Mouse (Mus musculus) mouse embryonic stem cell (cell line): ENCODE measurements around the gene Matn1.

Experiments used
- in situ Hi-C, 2 experiments: fragments of 300-500 bp; cut with MboI; formaldehyde crosslinking; loops; 1 replicate in 1 of 2; 3 replicates in 1 of 2; pipeline ENCODE4 v1.14.3; 2019 to 2020; ENCODE audit warnings: low sequenced_read_pairs in 2 of 2, low pct_unique_long_range_greater_than_20kb in 1 of 2, mixed read lengths in 1 of 2; ENCODE audit not compliant: unreplicated experiment in 1 of 2

Matn1 gene

DNA sequence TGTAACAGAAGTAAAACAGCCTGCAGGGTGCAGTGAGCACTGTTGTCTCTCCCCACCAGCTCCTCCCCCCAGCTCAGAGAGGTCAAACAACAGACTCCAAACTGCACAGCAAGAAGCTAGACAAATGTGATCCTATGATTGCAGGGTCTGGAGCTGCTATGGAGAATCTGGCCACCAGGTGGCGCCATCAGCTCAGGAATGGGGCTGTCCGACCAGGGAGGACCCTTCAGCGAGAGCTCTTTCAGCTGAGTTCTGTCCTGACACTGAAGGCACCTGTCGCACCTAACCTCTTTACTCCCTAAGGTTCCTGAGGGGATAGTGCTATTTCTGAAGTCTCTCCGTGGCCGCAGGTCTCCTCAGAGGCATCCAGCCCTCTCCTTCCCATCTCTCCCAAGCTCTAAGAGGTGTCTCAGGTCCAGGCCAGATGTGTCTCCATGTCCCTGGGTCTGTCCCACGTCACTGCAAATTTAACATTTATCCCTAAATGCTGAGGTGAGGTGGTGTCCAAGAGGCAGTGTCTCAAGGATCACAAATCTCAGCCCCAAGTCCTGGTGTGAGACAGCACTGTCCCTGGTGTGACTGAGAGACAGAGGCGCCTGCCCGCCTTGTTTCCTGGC, 16.0 kb downstream of the Matn1 start:
- in situ Hi-C loops, result loop anchor here in 1 of 2 experiments (10.0 to 25.0 kb wide), 2 partner anchors 177 to 875 kb away; partner anchors contain the start of gene Ptpru

DNA sequence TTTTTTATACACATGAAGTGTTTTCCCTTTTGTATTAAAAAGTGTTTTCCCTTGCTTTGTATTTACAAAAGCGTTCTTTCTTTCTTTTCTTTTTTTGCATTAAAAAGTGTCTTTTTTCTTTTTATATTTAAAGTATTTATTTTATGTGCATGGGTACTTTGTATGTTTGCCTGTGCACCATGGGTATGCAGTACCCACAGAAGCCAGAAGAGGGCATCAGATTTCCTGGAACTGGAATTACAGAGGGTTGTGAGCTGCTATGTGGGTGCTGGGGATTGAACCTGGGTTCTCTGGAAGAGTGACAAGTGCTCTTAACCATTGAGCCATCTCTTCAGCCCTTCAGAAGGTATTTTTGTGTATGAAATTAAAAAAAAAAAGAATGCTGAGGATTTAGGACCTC, 27.1 kb downstream of the Matn1 start:
- in situ Hi-C loops, result loop anchor here in 1 of 2 experiments (25.0 kb wide), 1 partner anchor 166 kb away; no protein-coding TSS in a partner anchor

DNA sequence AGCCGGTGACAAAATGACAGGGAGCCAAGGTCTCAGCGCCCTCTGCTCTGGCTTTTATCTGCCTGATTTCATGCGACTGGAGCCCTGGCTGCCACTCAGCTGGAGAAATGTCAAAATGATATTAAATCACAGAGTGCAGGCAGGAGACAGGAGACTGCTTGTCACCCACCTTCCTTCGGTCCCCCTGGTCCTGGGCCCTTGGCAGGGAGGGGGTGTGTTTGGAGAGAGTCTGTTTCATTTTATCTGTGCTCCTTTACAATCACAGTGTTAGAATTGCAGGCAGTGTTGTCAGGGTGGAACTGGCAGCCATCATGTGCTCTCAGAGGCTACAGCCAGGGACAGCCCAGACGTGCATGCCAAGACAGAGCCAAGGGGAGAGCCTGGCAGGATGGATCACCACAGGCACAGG, 28.2 kb downstream of the Matn1 start:
- in situ Hi-C loops, result loop anchor here in 1 of 2 experiments (25.0 kb wide), 1 partner anchor 165 kb away; no protein-coding TSS in a partner anchor

DNA sequence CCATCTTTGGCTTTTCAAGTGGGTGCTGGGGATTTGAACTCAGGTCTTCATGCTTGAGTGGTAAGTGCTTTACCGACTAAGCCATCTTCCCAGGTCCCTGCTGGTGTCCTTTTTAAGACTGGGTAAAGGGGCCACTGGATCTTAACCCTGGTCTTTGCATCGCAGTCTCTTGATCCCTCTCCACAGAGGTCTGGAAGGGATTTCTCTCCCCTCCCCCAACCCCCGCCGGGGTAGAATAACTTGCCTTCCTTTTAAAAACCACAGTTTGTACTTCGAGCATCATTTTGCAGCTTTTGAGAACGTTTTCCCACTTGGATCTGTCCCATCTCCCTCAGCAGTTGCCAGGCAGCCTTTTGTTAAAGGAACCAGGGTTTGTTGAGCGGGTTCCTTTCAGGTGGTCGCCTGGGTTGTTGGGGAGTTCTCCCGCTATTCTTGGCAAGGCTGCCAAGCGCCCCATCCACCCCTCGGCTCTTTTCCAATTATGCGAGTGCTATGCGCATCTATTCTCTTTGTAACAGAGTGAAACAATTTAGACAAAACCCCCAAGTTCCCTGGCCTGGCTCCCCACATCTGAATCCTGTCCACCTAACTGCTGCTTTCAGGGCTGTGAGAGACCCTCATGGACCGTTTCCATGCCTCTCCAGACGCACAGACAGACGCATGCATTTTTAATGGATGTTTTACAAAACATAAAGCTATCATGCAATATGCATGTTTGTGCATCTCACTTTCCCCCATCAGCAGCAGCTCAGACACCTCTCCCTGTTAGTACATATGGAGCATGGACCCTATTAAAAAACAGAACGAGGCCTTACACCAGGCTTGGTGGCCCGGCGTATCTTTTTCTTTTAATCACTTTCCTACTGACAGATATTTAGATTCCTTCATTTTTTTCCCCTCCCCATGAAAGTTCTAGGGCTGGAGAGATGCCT, 29.4 kb downstream of the Matn1 start:
- in situ Hi-C loops, result loop anchor here in 1 of 2 experiments (25.0 kb wide), 1 partner anchor 164 kb away; no protein-coding TSS in a partner anchor

DNA sequence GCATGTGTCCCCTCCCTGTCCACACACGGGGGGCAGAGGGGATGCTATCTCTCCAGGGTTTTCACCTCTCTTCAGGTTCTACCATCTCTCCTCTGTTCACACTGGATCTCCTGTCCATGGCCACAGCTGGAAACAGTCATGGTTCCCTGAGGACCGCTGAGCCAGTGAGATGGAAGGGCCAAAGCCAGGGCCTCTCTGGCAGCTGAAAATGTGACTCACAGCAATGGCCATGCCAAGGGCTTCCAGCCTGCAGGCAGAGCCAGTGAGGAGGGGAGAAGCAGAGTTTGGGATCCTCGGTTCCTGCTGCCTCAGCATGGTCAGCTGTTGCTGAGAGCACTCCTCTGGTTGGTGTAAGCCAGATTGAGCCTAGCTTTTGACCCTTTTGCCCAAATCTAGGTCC, 34.8 kb downstream of the Matn1 start:
- in situ Hi-C loops, result no loop called here

DNA sequence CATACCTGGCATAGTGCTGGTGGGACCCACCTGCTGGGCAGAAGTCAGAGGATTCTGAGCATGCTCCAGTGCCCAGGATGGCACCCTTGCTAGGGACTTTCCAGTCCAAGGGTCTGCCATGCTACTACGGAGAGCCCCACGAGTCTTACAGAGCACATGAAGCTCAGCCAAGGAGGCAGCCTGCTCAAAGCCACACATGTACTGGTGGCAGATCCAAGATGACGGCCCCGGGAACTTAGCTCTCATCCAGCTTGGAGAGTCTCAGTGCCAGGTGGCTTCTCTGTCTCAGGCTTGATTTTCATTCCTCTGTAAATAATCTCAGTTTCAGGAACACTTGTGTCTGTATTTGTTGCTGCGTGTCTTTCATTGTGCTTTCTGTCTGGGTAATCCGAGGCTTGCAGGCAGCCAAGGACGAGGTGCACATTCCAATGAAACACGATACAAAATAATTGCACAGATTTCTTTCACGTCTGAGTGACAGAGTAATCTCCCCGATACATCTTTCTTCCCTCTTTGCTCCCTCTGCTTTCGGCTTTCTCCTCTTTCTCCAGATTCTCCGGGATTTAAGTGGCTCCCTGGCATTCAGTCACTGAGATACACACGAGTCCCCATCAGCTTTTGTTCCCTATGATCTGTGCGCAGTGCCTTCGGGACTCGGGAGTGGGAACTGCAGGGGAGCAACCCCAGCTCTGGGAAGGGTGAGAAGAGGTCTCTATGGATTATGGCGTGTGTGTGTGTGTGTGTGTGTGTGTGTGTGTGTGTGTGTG, 40.4 kb downstream of the Matn1 start:
- in situ Hi-C loops, result no loop called here

DNA sequence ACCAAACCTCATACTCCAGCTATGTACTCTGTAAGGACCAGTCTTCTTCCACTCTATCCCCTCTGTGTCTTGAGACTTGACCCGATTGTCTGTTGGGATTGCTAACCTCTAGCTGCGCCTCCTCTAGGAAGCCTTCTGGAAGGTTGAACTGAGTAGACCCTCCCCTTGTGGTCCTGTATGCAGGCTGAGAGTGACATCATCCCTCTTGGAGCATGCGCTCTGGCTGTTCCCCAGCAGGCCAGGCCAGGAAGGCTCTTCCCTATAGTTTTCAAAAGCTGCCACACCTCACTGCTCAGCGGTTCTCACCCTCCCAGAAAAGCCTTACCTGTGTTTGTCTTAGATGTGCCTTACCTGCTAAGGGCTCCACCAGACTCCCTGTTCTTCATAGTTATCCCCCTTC, 42.9 kb downstream of the Matn1 start:
- in situ Hi-C loops, result no loop called here

DNA sequence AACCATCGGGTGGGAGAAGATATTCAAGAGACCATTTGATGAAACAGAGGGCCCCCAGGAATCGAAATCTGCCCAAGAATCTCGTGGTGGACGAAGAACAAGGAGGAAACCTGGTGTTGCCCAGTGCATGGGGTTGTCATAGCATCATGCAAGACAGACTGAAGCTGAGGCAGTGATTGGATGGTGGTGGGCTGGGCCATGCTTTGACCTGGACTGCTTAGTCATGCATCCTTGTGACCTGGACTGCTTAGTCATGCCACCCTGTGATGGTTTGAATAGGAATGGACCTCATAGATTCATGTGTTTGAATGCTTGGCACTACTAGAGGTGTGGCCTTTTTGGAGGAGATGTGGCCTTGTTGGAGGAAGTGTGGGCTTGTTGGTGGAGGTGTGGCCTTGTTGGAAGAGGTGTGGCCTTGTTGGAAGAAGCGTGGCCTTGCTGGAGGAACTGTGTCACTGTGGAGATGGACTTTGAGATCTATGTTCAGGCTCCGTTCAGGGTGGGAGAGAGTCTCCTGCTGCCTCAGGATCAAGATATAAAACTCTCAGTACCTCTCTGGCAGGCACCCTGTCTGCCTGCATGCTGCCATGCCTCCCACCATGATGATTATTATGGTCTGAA, 44.1 kb downstream of the Matn1 start:
- in situ Hi-C loops, result no loop called here

DNA sequence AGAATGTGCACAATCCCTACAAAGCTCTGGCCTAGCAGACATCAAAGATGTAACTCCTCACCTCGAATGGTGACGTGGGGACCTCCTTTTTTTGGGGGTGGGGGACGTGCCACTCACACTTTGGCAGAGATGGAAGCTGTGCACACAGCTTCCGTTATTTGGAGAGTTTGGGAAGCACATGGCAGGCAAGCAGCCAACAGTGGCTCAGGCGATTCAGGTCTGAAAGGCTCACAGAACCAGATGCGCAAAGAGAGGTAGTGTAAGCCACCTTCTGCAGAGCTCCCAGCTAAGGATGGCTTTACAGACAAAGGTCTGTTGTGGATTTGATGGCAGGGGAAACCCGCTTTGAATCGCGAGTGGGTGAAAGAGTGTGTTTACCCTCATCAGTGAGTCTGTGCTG, 45.0 kb downstream of the Matn1 start:
- in situ Hi-C loops, result no loop called here

DNA sequence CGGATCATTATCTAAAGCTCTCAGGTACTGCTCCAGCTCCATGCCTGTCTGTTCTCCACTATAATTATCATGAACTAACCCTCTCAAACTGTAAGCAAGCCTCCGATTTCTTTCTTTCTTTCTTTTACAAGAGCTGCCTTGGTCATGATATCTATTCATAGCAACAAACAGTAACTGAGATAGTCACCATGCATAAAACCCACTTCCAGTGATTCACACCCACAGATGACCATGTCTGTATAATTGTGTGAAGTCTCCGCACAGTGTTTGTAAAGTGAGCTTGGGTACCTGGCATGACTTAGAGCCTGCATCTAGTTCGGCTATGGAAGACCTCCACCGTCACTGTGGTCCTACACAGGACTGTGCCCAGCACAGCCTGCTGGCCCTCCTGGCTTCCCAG, 46.8 kb downstream of the Matn1 start:
- in situ Hi-C loops, result no loop called here

DNA sequence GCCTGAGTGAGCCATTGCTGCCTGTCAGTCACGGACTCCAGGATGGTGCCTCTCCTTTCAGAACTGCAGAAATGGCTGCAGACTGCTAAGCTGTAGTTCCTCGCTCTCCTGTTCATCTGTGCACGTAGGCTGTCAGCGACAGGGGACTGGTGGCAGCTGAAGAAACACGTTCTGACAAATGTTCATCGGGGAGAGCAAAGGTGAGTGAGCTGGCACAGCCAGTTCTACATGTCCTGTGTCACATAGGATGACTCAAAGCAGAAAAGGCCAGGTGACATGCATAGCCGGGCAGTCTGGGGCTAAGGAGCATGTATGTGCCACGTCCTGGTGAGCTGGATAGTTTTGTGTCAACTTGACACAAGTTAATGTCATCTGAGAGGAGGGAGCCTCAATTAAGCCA, 50.4 kb downstream of the Matn1 start:
- in situ Hi-C loops, result no loop called here

DNA sequence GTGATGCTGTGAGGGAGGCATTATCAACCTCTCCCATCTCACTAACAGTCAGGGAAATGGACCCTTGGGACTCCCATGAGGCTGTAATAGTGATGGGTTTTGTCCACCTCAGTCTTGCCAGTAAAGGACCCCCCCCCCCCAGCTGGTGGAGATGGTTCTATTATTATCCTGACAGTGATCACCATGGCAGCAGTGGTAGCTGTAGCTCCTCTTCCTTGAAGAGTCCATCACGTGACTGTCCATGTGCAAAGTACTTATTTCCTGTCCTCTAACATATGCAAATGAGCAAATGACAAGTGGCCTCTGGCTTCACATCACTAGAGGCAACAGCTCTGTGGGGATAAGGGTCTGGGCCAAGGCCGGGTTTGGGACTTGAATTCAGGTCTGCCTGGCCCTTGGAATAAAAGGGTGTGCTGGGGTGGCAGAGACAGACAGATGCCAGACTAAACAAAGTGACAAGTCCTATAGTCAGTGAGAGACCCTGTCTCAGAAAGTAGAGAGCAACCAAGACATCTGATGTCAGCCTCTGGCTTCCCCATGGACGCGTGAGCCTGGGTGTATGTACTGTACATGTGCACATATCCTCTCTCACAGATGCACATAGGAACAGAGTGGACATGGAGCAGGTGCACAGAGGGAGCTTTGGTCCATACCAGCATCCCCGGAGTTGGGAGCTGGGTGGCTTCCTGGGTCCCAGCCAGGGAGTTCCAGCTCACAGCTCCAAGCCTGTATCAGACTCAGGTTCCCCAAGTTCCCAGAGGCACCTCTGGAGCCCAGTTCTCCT, 55.8 kb downstream of the Matn1 start:
- in situ Hi-C loops, result no loop called here

DNA sequence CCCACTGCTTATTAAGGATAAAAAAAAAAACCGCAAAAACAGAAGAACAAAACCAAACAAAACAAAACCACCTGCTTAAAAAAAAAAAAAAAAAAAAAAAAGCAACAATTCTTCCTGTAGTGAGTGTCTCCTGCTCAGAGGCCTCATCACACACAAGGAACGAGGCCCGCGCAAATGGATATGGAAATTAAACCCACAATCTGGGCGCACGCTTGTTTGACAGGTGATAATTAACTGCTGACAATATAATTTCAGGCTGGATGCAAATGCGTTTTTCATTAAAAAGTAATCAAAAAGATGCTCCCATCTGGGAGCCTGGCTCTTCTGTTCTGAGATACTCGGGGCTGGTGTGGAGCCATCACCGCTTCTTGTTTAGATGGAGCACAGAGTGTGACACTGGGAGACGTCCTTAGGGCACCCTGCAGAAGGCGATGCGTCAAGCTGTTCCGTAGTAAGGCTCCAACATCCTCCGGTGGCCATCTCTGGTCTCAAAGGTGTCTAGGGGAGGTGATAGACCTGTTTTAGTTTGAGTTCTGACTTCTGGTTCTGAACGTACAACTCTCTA, 56.5 kb downstream of the Matn1 start:
- in situ Hi-C loops, result no loop called here
